ENCODE assay signal across 8 mouse cellular contexts in genomic region chr10:115315473-115316171, GRCm38 (mm10). TPM values are rescaled to one million over a fixed set of nuclear protein-coding genes. Genes with fewer than 3 reads are reported as not detected.
DNase-seq lines count a peak whose midpoint lies in the region; ATAC-seq and TF ChIP-seq lines count a peak whose summit lies in the region.

Gene Rab21 (minus strand): TSS chr10:115315594.

- no peak for TF ChIP-seq EP300 in liver, embryonic 14.5 days (IDR thresholded peaks at IDR 0.05; ENCODE audit: low read depth)
- TF ChIP-seq EP300 in stomach, postnatal 0 days (optimal IDR thresholded peaks at IDR 0.05) = no peak

- peak within 1 kb of the TSS; percentile 72 for H3K4me3 ChIP-seq in forebrain, embryonic 10.5 days
- peak within 1 kb of the TSS; percentile 81 for H3K4me3 ChIP-seq in heart, embryonic 15.5 days
- H3K4me3 ChIP-seq in liver, embryonic 14.5 days (ENCODE audit: insufficient read depth in 1 of 2, low read depth in 2 of 2, low read length in 2 of 2) = peak within 1 kb of the TSS; percentile 77 to 87
- peak within 1 kb of the TSS; percentile 95 for H3K4me3 ChIP-seq in neural tube, embryonic 11.5 days (ENCODE audit: low read depth, low read length)
- H3K4me3 ChIP-seq in stomach, postnatal 0 days (ENCODE audit: low read depth, low read length) = peak within 1 kb of the TSS; percentile 93

- WGBS in forebrain, embryonic 10.5 days = under 1% methylated on average over 48 of the region's 48 CpGs
- WGBS in heart, embryonic 15.5 days = under 1% methylated on average over 47 of the region's 48 CpGs
- WGBS in liver, embryonic 14.5 days (ENCODE audit: insufficient replicate concordance) = under 1% methylated on average over 46 of the region's 48 CpGs
- WGBS in neural tube, embryonic 11.5 days = under 1% methylated on average over 48 of the region's 48 CpGs
- WGBS in stomach, postnatal 0 days = under 1% methylated on average over 38 of the region's 48 CpGs

- H3K4me1 ChIP-seq in forebrain, embryonic 10.5 days = peaks cover 39% of the 10 kb centered on the region
- peaks cover 37% of the 10 kb centered on the region for H3K4me1 ChIP-seq in heart, embryonic 15.5 days (replicated peaks)
- H3K4me1 ChIP-seq in liver, embryonic 14.5 days (replicated peaks; ENCODE audit: control insufficient read depth in 2 of 2, insufficient read depth in 2 of 2, low read length in 1 of 2) = peaks cover 13 to 23% of the 10 kb centered on the region in 2 experiments
- peaks cover 12% of the 10 kb centered on the region for H3K4me1 ChIP-seq in neural tube, embryonic 11.5 days (ENCODE audit: control insufficient read depth, insufficient read depth, low read length)
- H3K4me1 ChIP-seq in stomach, postnatal 0 days (replicated peaks; ENCODE audit: control insufficient read depth, insufficient read depth) = 0 out of 2 replicates have a peak, but pooled peaks cover 3% of the 10 kb centered on the region

- H3K36me3 ChIP-seq in forebrain, embryonic 10.5 days (replicated peaks) = peaks cover 4% of the 10 kb centered on the region; the same call in 1 of the 2 replicates
- no peaks in the 10 kb centered on the region for H3K36me3 ChIP-seq in heart, embryonic 15.5 days
- no peaks in the 10 kb centered on the region for H3K36me3 ChIP-seq in liver, embryonic 14.5 days (replicated peaks; ENCODE audit: control insufficient read depth, insufficient read depth, low read depth)
- no peaks in the 10 kb centered on the region for H3K36me3 ChIP-seq in neural tube, embryonic 11.5 days (ENCODE audit: control insufficient read depth, insufficient read depth, low read length)
- H3K36me3 ChIP-seq in stomach, postnatal 0 days (ENCODE audit: control insufficient read depth, insufficient read depth, low read length) = no peaks in the 10 kb centered on the region

- peak within 1 kb of the TSS; percentile 74 for H3K4me2 ChIP-seq in heart, embryonic 15.5 days
- H3K4me2 ChIP-seq in liver, embryonic 14.5 days (ENCODE audit: low read depth) = peak within 1 kb of the TSS; percentile 86
- H3K4me2 ChIP-seq in neural tube, embryonic 11.5 days (ENCODE audit: low read depth) = peak within 1 kb of the TSS; percentile 62
- H3K4me2 ChIP-seq in stomach, postnatal 0 days (replicated peaks; ENCODE audit: low read depth) = peak within 1 kb of the TSS; percentile 78

- ATAC-seq in CD4-positive, CD25-positive, alpha-beta regulatory T cell, adult 4 months = peak; percentile 65
- peak; percentile 88 for ATAC-seq in heart, embryonic 15.5 days (replicated peaks; ENCODE audit: insufficient number of reproducible peaks, insufficient read depth, low FRiP score, low read depth)
- peak; percentile 91 for ATAC-seq in liver, embryonic 14.5 days (ENCODE audit: insufficient read depth)
- ATAC-seq in neural tube, embryonic 11.5 days (ENCODE audit: insufficient read depth, low FRiP score, low TSS enrichment) = peak; percentile 95
- peak; percentile 90 for ATAC-seq in stomach, postnatal 0 days (ENCODE audit: low FRiP score, low TSS enrichment)

- DNase-seq in c-Kit-negative CD71-positive TER-119-positive erythroid progenitor cells, embryonic 14.5 days (ENCODE audit: low read depth, low spot score) = peak; percentile 89
- DNase-seq in forebrain, embryonic 10.5 days (ENCODE audit: extremely low spot score, low spot score) = peak; percentile 97
- peak; percentile 98 to 99 for DNase-seq in kidney, postnatal 25 days
- DNase-seq in liver, embryonic 14.5 days (ENCODE audit: low read depth in 3 of 3, low spot score in 3 of 3) = peak; percentile 76 to 81 (median 77)
- peak; percentile 96 for DNase-seq in neural tube, embryonic 11.5 days (ENCODE audit: low spot score)
- peak; percentile 98 for DNase-seq in stomach, postnatal 0 days (ENCODE audit: low spot score)

- H3K9me3 ChIP-seq in forebrain, embryonic 10.5 days = no peaks in the 10 kb centered on the region
- H3K9me3 ChIP-seq in heart, embryonic 15.5 days (replicated peaks) = no peaks in the 10 kb centered on the region
- H3K9me3 ChIP-seq in liver, embryonic 14.5 days (ENCODE audit: control insufficient read depth, low read length) = no peaks in the 10 kb centered on the region
- H3K9me3 ChIP-seq in neural tube, embryonic 11.5 days (ENCODE audit: control insufficient read depth, low read length) = no peaks in the 10 kb centered on the region
- H3K9me3 ChIP-seq in stomach, postnatal 0 days (ENCODE audit: control insufficient read depth, low read length) = no peaks in the 10 kb centered on the region

- peak within 1 kb of the TSS; percentile 90 for H3K27ac ChIP-seq in forebrain, embryonic 10.5 days
- H3K27ac ChIP-seq in heart, embryonic 15.5 days = peak within 1 kb of the TSS; percentile 99
- peak within 1 kb of the TSS; percentile 56 for H3K27ac ChIP-seq in liver, embryonic 14.5 days
- H3K27ac ChIP-seq in neural tube, embryonic 11.5 days (ENCODE audit: low read depth, low read length) = peak within 1 kb of the TSS; percentile 92
- peak within 1 kb of the TSS; percentile 98 for H3K27ac ChIP-seq in stomach, postnatal 0 days (replicated peaks)

- no peaks in the 10 kb centered on the region for H3K27me3 ChIP-seq in forebrain, embryonic 10.5 days (ENCODE audit: poor library complexity, severe bottlenecking)
- H3K27me3 ChIP-seq in heart, embryonic 15.5 days = no peaks in the 10 kb centered on the region
- H3K27me3 ChIP-seq in liver, embryonic 14.5 days (ENCODE audit: control insufficient read depth, insufficient read depth, low read length) = no peaks in the 10 kb centered on the region
- no peaks in the 10 kb centered on the region for H3K27me3 ChIP-seq in neural tube, embryonic 11.5 days (ENCODE audit: control insufficient read depth, insufficient read depth, low read length)
- H3K27me3 ChIP-seq in stomach, postnatal 0 days (ENCODE audit: control insufficient read depth, insufficient read depth, low read length) = no peaks in the 10 kb centered on the region

- no peak for TF ChIP-seq CTCF in liver, embryonic 14.5 days (IDR thresholded peaks at IDR 0.05; ENCODE audit: low read depth)
- no peak for TF ChIP-seq CTCF in stomach, postnatal 0 days (IDR thresholded peaks at IDR 0.05; ENCODE audit: low read depth)

- peak within 1 kb of the TSS; percentile 90 for H3K9ac ChIP-seq in heart, embryonic 15.5 days
- peak within 1 kb of the TSS; percentile 88 for H3K9ac ChIP-seq in liver, embryonic 14.5 days (replicated peaks)
- peak within 1 kb of the TSS; percentile 87 for H3K9ac ChIP-seq in neural tube, embryonic 11.5 days (ENCODE audit: low read length)
- peak within 1 kb of the TSS; percentile 98 for H3K9ac ChIP-seq in stomach, postnatal 0 days (ENCODE audit: low read length)

RNA-seq across cellular contexts. Expression of gene Rab21, which starts in this region (rescaled TPM):
- 10 to 100 TPM; 17.9 to 25.3 TPM for polyA plus RNA-seq in CD4-positive, CD25-positive, alpha-beta regulatory T cell, adult 4 months (2017; shearing (Covaris generic))
- 3.0 and 3.1 TPM in 2 replicates for polyA plus RNA-seq in forebrain, embryonic 10.5 days (2016; fragmentation: Nextera tagmentation; extraction: Ambion mirVana)
- polyA plus RNA-seq in heart, embryonic 15.5 days (2015; fragmentation: Nextera tagmentation; extraction: Ambion mirVana) = 12.0 and 12.1 TPM in 2 replicates
- 4.9 and 6.7 TPM in 2 replicates for polyA plus RNA-seq in liver, embryonic 14.5 days (2012; rRNA removed)
- 2.9 and 3.7 TPM in 2 replicates for polyA plus RNA-seq in liver, embryonic 14.5 days (2014; fragmentation: Nextera tagmentation; extraction: Ambion mirVana)
- polyA plus RNA-seq in neural tube, embryonic 11.5 days (2014; fragmentation: Nextera tagmentation; extraction: Ambion mirVana) = 19.2 and 19.8 TPM in 2 replicates
- polyA plus RNA-seq in stomach, postnatal 0 days (2015; fragmentation: Nextera tagmentation; extraction: Ambion mirVana) = 8.0 and 17.0 TPM in 2 replicates

Comparison
In these comparisons a context has a peak if more than half of its experiments do, and no peak if none do; other contexts are left out.
1. Peak in every context shown above with its lines: DNase-seq, ATAC-seq, H3K4me3 ChIP-seq and H3K27ac ChIP-seq.